ENCODE assay signal across 9 mouse cellular contexts in the genomic region with DNA sequence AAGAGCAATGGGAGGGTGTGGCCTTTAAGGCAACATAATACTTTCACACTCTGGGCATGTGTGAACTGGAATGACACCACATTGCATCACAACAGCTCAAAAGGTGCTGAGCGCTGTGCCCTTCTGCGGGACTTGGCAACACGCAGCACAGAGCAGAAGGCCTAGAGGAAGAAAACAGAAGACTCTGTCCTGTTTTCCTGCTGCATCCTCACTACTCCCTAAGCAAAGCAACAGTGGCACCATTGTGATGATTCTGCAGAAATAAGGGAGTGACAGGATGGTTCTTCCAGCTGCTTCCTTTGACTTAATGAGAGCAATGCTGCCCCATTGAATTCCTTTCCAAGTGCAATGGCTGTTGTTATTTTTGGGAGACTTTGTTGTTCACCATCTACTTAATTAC.
DNase-seq lines count a peak whose midpoint lies in the region; ATAC-seq and TF ChIP-seq lines count a peak whose summit lies in the region.
"Had no signal": no experiment of that assay in that cellular context is flagged by ENCODE, and none has a peak within 500 bp of the region (broad histone marks: within the 10 kb centered on the region; RNA-seq: fewer than 3 reads in every experiment).

No protein-coding gene starts in this region.

- TF ChIP-seq CTCF in brain, embryonic 14.5 days (IDR thresholded peaks at IDR 0.05; ENCODE audit: borderline replicate concordance, extremely low read depth, insufficient read depth, insufficient read length), result no peak

- H3K4me1 ChIP-seq in forebrain, embryonic 16.5 days (replicated peaks; ENCODE audit: control insufficient read depth, insufficient read depth, low read length), result no peaks in the 10 kb centered on the region

- ATAC-seq in forebrain, embryonic 16.5 days, result peak; percentile 49
- no peak for ATAC-seq in CD4-positive, CD25-positive, alpha-beta regulatory T cell, adult 4 months
- ATAC-seq in erythroblast, adult 5-6 weeks (replicated peaks; ENCODE audit: low FRiP score, poor library complexity, severe bottlenecking), result no peak

- H3K4me2 ChIP-seq in forebrain, embryonic 16.5 days (ENCODE audit: low read length), result no peak overlapping the region

- H3K9ac ChIP-seq in forebrain, embryonic 16.5 days (replicated peaks; ENCODE audit: low read depth, low read length), result no peak overlapping the region

- no peaks in the 10 kb centered on the region for H3K27me3 ChIP-seq in forebrain, embryonic 16.5 days (replicated peaks; ENCODE audit: control insufficient read depth, insufficient read depth, low read length)

- no peaks in the 10 kb centered on the region for H3K9me3 ChIP-seq in forebrain, embryonic 16.5 days (ENCODE audit: control insufficient read depth, low read length)

- no peak for TF ChIP-seq POLR2A in brain, embryonic 14.5 days (IDR thresholded peaks at IDR 0.05; ENCODE audit: borderline replicate concordance, extremely low read depth, insufficient read depth, insufficient read length, poor library complexity, severe bottlenecking)

- 63% methylated on average over 3 of the region's 3 CpGs for WGBS in forebrain, embryonic 16.5 days

- H3K27ac ChIP-seq in forebrain, embryonic 16.5 days (ENCODE audit: low read length), result no peak overlapping the region
- H3K27ac ChIP-seq: macrophage had no signal

- H3K4me3 ChIP-seq in forebrain, embryonic 16.5 days (replicated peaks; ENCODE audit: low read length), result no peak overlapping the region

- H3K36me3 ChIP-seq in forebrain, embryonic 16.5 days (ENCODE audit: control insufficient read depth, insufficient read depth), result no peaks in the 10 kb centered on the region

- DNase-seq in kidney, postnatal 10 days, result peak; percentile 26
- no peak for DNase-seq in kidney, postnatal 36 days
- DNase-seq in brain, embryonic 14.5 days (ENCODE audit: low read depth), result peak; percentile 29
- DNase-seq in layer of hippocampus, postnatal 10 days (ENCODE audit: low spot score in 2 of 2), result peak; percentile 12 to 24
- DNase-seq: embryo, embryonic 11 days had no signal

Comparison
In these comparisons a context has a peak if more than half of its experiments do, and no peak if none do; other contexts are left out.
1. DNase-seq: peak in kidney, postnatal 10 days (single experiment), brain, embryonic 14.5 days (single experiment) and layer of hippocampus, postnatal 10 days (2 of 2); none in kidney, postnatal 36 days (0 of 2).